Mouse (Mus musculus) bone marrow macrophage, adult 2 months (primary cell): ENCODE measurements around the gene Reln.

ENCODE experiments used
- CTCF ChIP-seq: IDR thresholded peaks from 2 replicates; pipeline ENCODE4 v1.5.1; 2012; ENCODE audit warnings: low read depth, mild to moderate bottlenecking, low read length, moderate library complexity
- POLR2A ChIP-seq: IDR thresholded peaks from 2 replicates; pipeline ENCODE4 v1.6.1; 2012; ENCODE audit warnings: mild to moderate bottlenecking, low read depth, low read length, borderline replicate concordance

- TF ChIP-seq CTCF (no peak), POLR2A (no peak)
Measured at GRCm38 (mm10) chr5:22191784-22192183, 152.7 kb downstream of the Reln start.
